Mouse (Mus musculus) kidney, postnatal 25 days (tissue): ENCODE data around the gene Cdk8.

Source experiments
- DNase-seq, 2 experiments: peaks; one replicate each; pipeline ENCODE4 v3.0.0; 2021; ENCODE audit warnings: mixed read lengths in 2 of 2

Gene Cdk8

GRCm38 (mm10) chr5:146330031-146330764 lies 99.2 kb downstream of the Cdk8 start:
- peak; percentile 55 to 77 for DNase-seq

- no peak for DNase-seq
Measured at GRCm38 (mm10) chr5:146330765-146331115, 99.7 kb downstream of the Cdk8 start.

DNA sequence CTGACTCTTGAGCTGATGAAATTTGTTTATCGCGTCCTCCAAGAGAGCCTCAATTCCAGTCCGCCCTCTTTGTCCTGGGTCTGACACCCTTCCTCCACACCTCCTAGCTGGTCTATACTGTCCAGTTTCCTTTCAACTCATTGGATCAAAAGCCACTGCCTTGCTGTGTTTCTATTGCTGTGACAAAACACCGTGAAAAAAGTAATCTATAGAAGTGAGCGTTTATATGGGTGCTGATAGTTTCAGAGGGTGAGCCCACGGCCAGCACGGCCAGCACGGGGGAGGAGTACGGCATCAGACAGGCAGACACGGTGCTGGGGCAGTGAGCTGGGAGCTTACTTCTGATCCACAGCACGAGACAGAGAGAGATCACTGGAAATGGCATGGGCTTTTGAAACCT lies 100.1 kb downstream of the Cdk8 start:
- DNase-seq, result no peak

DNA sequence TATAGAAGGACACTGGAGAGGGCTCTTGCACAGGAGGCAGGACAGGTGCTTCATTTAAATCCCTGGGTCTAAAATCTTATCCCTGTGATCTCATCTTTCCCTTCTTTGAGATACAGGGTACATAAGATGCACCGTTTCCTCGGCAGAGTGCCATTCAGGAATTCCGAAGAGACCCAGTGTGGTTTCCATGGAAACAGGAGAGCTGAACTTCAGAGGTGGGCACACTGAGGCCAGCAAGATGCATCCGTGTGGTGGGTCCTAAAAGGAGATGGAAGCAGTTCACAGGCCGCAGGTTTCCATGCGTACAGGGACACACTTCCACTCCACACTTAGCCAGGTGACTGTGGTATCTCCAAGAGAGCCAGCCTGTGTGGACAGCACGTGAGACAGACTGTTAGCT lies 101.5 kb downstream of the Cdk8 start:
- no peak for DNase-seq

- no peak for DNase-seq
Measured at GRCm38 (mm10) chr5:146334410-146334809, 103.4 kb downstream of the Cdk8 start.

- no peak for DNase-seq
Measured at GRCm38 (mm10) chr5:146338064-146338463, 107.0 kb downstream of the Cdk8 start.

DNA sequence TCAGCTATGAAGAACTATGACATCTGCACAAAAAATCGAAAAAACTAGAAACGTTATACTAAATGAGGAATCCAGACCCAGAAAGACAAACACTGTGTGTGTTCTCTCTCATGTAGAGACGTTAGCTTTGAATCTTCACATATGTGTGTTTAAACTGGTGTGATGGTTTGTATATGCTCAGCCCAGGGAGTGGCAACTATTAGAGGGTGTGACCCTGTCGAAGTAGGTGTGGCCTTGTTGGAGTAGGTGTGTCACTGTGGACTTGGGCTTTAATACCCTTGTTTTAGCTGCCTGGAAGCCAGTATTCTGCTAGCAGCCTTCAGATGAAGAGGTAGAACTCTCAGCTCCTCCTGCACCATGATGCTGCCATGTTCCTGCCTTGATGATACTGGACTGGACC lies 109.0 kb downstream of the Cdk8 start:
- DNase-seq, result no peak

DNA sequence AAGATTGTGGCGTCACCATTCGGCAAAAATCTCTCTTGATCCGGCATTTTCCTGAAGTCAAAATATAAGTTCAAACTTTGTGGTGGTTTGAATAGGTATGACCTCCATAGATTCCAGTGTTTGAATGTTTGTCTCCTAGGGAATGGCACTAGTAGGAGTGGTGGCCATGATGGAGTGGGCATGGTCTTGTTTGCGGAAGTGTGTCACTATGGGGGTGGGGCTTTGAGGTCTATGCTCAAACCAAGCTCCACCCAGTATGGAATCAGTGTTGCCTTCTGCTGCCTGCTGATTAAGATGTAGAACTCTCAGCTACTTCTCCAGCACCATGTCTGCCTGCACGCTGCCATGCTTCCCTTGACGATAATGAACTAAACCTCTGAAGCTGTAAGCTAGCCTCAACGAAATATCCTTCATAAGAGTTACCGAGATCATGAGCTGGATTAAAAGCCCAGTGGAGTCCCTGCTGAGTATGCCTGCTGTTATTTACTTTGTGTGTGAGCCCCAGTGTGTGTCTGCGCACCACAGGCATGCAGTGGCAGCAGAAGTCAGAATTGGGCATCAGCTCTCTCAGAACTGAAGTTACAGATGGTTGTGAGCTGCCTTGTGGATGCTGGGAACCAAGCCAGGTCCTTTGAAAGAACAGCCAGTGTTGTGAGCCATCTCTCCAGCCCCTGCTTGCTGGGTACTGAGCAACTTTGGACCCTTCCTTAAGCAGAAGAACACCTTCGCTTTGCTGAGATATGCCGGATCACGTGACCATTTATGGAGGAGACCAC lies 114.1 kb downstream of the Cdk8 start:
- no peak for DNase-seq

GRCm38 (mm10) chr5:146347081-146347480 lies 116.1 kb downstream of the Cdk8 start:
- DNase-seq, result no peak

DNA sequence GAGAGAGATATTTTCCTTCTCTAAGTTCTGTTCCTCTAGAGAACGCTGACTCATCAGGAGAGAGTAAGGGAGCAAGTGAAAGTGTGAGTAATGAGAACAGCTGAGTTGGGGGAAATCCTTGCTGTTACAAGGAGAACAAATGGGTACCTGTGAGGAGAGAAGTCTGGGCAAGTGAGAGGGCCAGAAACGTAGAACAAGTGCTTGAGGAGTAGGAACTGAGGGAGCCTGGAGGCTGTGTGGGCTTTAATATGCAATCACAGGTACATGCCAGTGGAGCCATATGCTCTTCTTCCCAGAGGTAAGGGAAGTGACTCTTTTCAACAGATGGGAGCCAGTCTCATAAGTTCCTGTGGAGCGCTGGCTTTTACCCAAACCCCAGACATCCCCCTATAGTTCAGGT lies 118.2 kb downstream of the Cdk8 start:
- no peak for DNase-seq

- no peak for DNase-seq
Measured at GRCm38 (mm10) chr5:146350784-146351183, 119.8 kb downstream of the Cdk8 start.

- no peak for DNase-seq
Measured at GRCm38 (mm10) chr5:146352006-146352405, 121.0 kb downstream of the Cdk8 start.
